26 mouse cellular contexts compared by ENCODE assay signal in genomic region chr11:57658751-57659150, GRCm38 (mm10). TPM values are rescaled to one million over a fixed set of nuclear protein-coding genes. Genes with fewer than 3 reads are reported as not detected.
DNase-seq lines count a peak whose midpoint lies in the region; ATAC-seq and TF ChIP-seq lines count a peak whose summit lies in the region.
"Had no signal": no experiment of that assay in that cellular context is flagged by ENCODE, and none has a peak within 500 bp of the region (broad histone marks: within the 10 kb centered on the region; RNA-seq: fewer than 3 reads in every experiment).

No protein-coding gene starts in this region.

- 91% methylated on average over 6 of the region's 6 CpGs for WGBS in kidney, embryonic 15.5 days

- H3K9me3 ChIP-seq in kidney, embryonic 15.5 days (replicated peaks), result no peaks in the 10 kb centered on the region
- H3K9me3 ChIP-seq: embryonic facial prominence, embryonic 10.5 days; embryonic facial prominence, embryonic 13.5 days; forebrain, embryonic 12.5 days; forebrain, embryonic 15.5 days; heart, embryonic 12.5 days; heart, embryonic 15.5 days; hindbrain, embryonic 10.5 days; hindbrain, embryonic 13.5 days; intestine, embryonic 15.5 days had no signal

- no peaks in the 10 kb centered on the region for H3K36me3 ChIP-seq in kidney, embryonic 15.5 days
- H3K36me3 ChIP-seq: embryonic facial prominence, embryonic 10.5 days; forebrain, embryonic 12.5 days; forebrain, embryonic 15.5 days; heart, embryonic 12.5 days; heart, embryonic 15.5 days; hindbrain, embryonic 10.5 days; hindbrain, embryonic 13.5 days; intestine, embryonic 15.5 days had no signal

- intact Hi-C loops in gastrocnemius, adult 2 months (cut with DNase I), result no loop called here

- ATAC-seq in kidney, embryonic 15.5 days (replicated peaks; ENCODE audit: low FRiP score), result no peak
- ATAC-seq: forebrain, embryonic 15.5 days; hindbrain, embryonic 16.5 days; intestine, embryonic 15.5 days; Patski had no signal

- H3K4me2 ChIP-seq in kidney, embryonic 15.5 days, result no peak overlapping the region
- H3K4me2 ChIP-seq: embryonic facial prominence, embryonic 13.5 days; forebrain, embryonic 12.5 days; forebrain, embryonic 15.5 days; heart, embryonic 12.5 days; heart, embryonic 15.5 days; hindbrain, embryonic 13.5 days; intestine, embryonic 15.5 days had no signal

- peak; percentile 6 for DNase-seq in gastrocnemius, adult 2 months
- no peak for DNase-seq in gastrocnemius, adult 8-10 months (ENCODE audit: low spot score in 2 of 2)
- peak; percentile 2 for DNase-seq in kidney, postnatal 10 days
- peak; percentile 2 for DNase-seq in thymus, postnatal 14 days
- no peak for DNase-seq in thymus, adult 18-20 months
- DNase-seq: adrenal gland, postnatal 25 days; B cell, adult 2 months; cerebellum, adult 11-12 months; cerebellum, adult 8-10 months; cerebellum, postnatal 36 days; embryo, embryonic 11 days; heart, postnatal 10 days; heart, postnatal 36 days had no signal

- H3K4me1 ChIP-seq in kidney, embryonic 15.5 days, result peaks cover 47% of the 10 kb centered on the region

- no peaks in the 10 kb centered on the region for H3K27me3 ChIP-seq in kidney, embryonic 15.5 days
- H3K27me3 ChIP-seq: embryonic facial prominence, embryonic 13.5 days; forebrain, embryonic 15.5 days; heart, embryonic 12.5 days; heart, embryonic 15.5 days; intestine, embryonic 15.5 days; Patski had no signal

- no peak for TF ChIP-seq CTCF in gastrocnemius, adult 2 months (IDR thresholded peaks at IDR 0.05)

- H3K4me3 ChIP-seq in gastrocnemius, adult 2 months, result no peak overlapping the region
- no peak overlapping the region for H3K4me3 ChIP-seq in kidney, embryonic 15.5 days (replicated peaks)
- H3K4me3 ChIP-seq: embryonic facial prominence, embryonic 10.5 days; embryonic facial prominence, embryonic 13.5 days; erythroblast, embryonic 14.5 days; forebrain, embryonic 12.5 days; forebrain, embryonic 15.5 days; heart, embryonic 12.5 days; heart, embryonic 15.5 days; hindbrain, embryonic 10.5 days; hindbrain, embryonic 13.5 days; intestine, embryonic 15.5 days had no signal

- no peak overlapping the region for H3K9ac ChIP-seq in kidney, embryonic 15.5 days
- H3K9ac ChIP-seq: embryonic facial prominence, embryonic 13.5 days; forebrain, embryonic 12.5 days; forebrain, embryonic 15.5 days; heart, embryonic 12.5 days; heart, embryonic 15.5 days; hindbrain, embryonic 13.5 days; intestine, embryonic 15.5 days had no signal

- no peak overlapping the region for H3K27ac ChIP-seq in gastrocnemius, adult 2 months
- no peak overlapping the region for H3K27ac ChIP-seq in kidney, embryonic 15.5 days
- H3K27ac ChIP-seq: embryonic facial prominence, embryonic 10.5 days; embryonic facial prominence, embryonic 13.5 days; forebrain, embryonic 12.5 days; forebrain, embryonic 15.5 days; heart, embryonic 15.5 days; hindbrain, embryonic 10.5 days; hindbrain, embryonic 13.5 days; intestine, embryonic 15.5 days had no signal

RNA-seq across cellular contexts. Expression of gene Galnt10, which starts 13.5 kb away (rescaled TPM):
- 1 to 10 TPM; 5.1 to 6.4 TPM for total RNA-seq in gastrocnemius, adult 2 months (2021)
- 1 to 10 TPM; 2.3 to 3.5 (median 3.2) TPM for total RNA-seq in gastrocnemius, adult 8-10 months (2022)
- polyA plus RNA-seq in kidney, embryonic 15.5 days (2015; fragmentation: Nextera tagmentation; extraction: Ambion mirVana), result 22.3 and 23.6 TPM in 2 replicates

Comparison
In these comparisons a context has a peak if more than half of its experiments do, and no peak if none do; other contexts are left out.
1. DNase-seq: peak in gastrocnemius, adult 2 months (single experiment), kidney, postnatal 10 days (single experiment) and thymus, postnatal 14 days (single experiment); none in gastrocnemius, adult 8-10 months (0 of 2) and thymus, adult 18-20 months (0 of 2).